Comparison of ENCODE assay signal across 25 mouse cellular contexts in the genomic region with DNA sequence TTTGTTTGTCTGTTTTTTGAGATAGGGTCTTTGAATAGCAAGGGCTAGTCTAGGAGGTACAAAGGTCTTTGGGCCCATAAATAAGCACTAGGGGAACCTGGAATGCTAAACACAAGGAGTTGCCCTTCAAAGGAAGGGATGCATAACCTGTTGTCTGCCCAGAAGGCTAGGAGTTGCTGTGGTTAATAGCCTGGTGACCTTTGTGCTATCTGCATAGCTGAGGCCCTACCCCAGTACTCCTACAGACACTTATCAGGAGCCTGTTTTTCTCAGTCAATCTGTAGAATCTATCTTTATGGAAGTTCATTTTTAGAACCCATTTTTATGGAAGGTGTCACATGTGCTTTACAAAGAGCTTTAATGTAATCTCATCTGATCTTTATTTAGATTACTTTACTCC.
A peak's percentile ranks its signal among the peaks of the same experiment; 100 is the strongest.
DNase-seq lines count a peak whose midpoint lies in the region; ATAC-seq lines count a peak whose summit lies in the region.
"Had no signal": no experiment of that assay in that cellular context is flagged by ENCODE, and none has a peak within 500 bp of the region (broad histone marks: within the 10 kb centered on the region; RNA-seq: fewer than 3 reads in every experiment).

No protein-coding gene starts in this region.

- ATAC-seq in kidney, embryonic 15.5 days (replicated peaks; ENCODE audit: low FRiP score), result peak; percentile 58
- ATAC-seq in intestine, embryonic 16.5 days, result peak; percentile 95
- no peak for ATAC-seq in frontal cortex, adult (ENCODE audit: low TSS enrichment)
- ATAC-seq: forebrain, embryonic 14.5 days; forebrain, postnatal 0 days; hindbrain, embryonic 16.5 days had no signal

- H3K4me2 ChIP-seq in kidney, embryonic 15.5 days, result no peak overlapping the region
- no peak overlapping the region for H3K4me2 ChIP-seq in intestine, embryonic 16.5 days (ENCODE audit: low read depth, low read length)
- H3K4me2 ChIP-seq: heart, embryonic 12.5 days; heart, embryonic 15.5 days; hindbrain, embryonic 13.5 days had no signal

- no peak for DNase-seq in kidney, adult 18-20 months
- peak; percentile 21 for DNase-seq in R1 (ENCODE audit: low read depth, low spot score)
- no peak for DNase-seq in adrenal gland, adult 8-10 months
- DNase-seq: adrenal gland, postnatal 25 days; B cell, adult 2 months; cerebellum, adult 18-20 months; cerebellum, adult 9-10 months; cerebellum, postnatal 14 days; forebrain, postnatal 0 days; gastrocnemius, postnatal 25 days; heart, adult 18-20 months; heart, postnatal 10 days; heart, postnatal 36 days; kidney, adult 2 months had no signal

- no peak overlapping the region for H3K4me3 ChIP-seq in kidney, embryonic 15.5 days (replicated peaks)
- no peak overlapping the region for H3K4me3 ChIP-seq in intestine, embryonic 16.5 days (ENCODE audit: low read length)
- H3K4me3 ChIP-seq: forebrain, embryonic 10.5 days; heart, embryonic 12.5 days; heart, embryonic 15.5 days; hindbrain, embryonic 10.5 days; hindbrain, embryonic 13.5 days had no signal

- H3K36me3 ChIP-seq in kidney, embryonic 15.5 days, result no peaks in the 10 kb centered on the region
- no peaks in the 10 kb centered on the region for H3K36me3 ChIP-seq in intestine, embryonic 16.5 days (ENCODE audit: control insufficient read depth, insufficient read depth, low read length)
- H3K36me3 ChIP-seq: forebrain, embryonic 10.5 days; heart, embryonic 12.5 days; heart, embryonic 15.5 days; hindbrain, embryonic 10.5 days; hindbrain, embryonic 13.5 days had no signal

- H3K4me1 ChIP-seq in kidney, embryonic 15.5 days, result peaks cover 5% of the 10 kb centered on the region; the same call in 1 of the 2 replicates
- no peaks in the 10 kb centered on the region for H3K4me1 ChIP-seq in intestine, embryonic 16.5 days (ENCODE audit: control insufficient read depth, insufficient read depth, low read length)
- H3K4me1 ChIP-seq: heart, embryonic 15.5 days had no signal

- H3K9ac ChIP-seq in kidney, embryonic 15.5 days, result no peak overlapping the region
- H3K9ac ChIP-seq in intestine, embryonic 16.5 days (ENCODE audit: low read depth, low read length), result no peak overlapping the region
- H3K9ac ChIP-seq: forebrain, postnatal 0 days; heart, embryonic 12.5 days; heart, embryonic 15.5 days; hindbrain, embryonic 13.5 days had no signal

- 0 out of 2 replicates have a peak overlapping the region, but pooled peaks have one; percentile 22 for H3K27ac ChIP-seq in kidney, embryonic 15.5 days
- no peak overlapping the region; the same call in 1 of the 2 replicates for H3K27ac ChIP-seq in intestine, embryonic 16.5 days (ENCODE audit: low read length)
- H3K27ac ChIP-seq: forebrain, embryonic 10.5 days; heart, embryonic 15.5 days; hindbrain, embryonic 10.5 days; hindbrain, embryonic 13.5 days had no signal

- H3K9me3 ChIP-seq in kidney, embryonic 15.5 days (replicated peaks), result no peaks in the 10 kb centered on the region
- H3K9me3 ChIP-seq in intestine, embryonic 16.5 days (ENCODE audit: control insufficient read depth, low read length), result no peaks in the 10 kb centered on the region
- H3K9me3 ChIP-seq: forebrain, embryonic 10.5 days; heart, embryonic 12.5 days; heart, embryonic 15.5 days; hindbrain, embryonic 10.5 days; hindbrain, embryonic 13.5 days had no signal

- H3K27me3 ChIP-seq in kidney, embryonic 15.5 days, result peaks cover 34% of the 10 kb centered on the region; the same call in 1 of the 2 replicates
- H3K27me3 ChIP-seq in intestine, embryonic 16.5 days (replicated peaks; ENCODE audit: control insufficient read depth, insufficient read depth, low read length), result 0 out of 2 replicates have a peak, but pooled peaks cover 6% of the 10 kb centered on the region
- H3K27me3 ChIP-seq: CH12.LX; heart, embryonic 12.5 days; heart, embryonic 15.5 days had no signal
